Mouse (Mus musculus): ENCODE results near the gene Gm10190. TPM values are rescaled to one million over a fixed set of nuclear protein-coding genes. Genes with fewer than 3 reads are reported as not detected.
"Not testable (repeated sequence)": the region's sequence is repeated elsewhere in the genome, so short reads cannot be mapped to it uniquely, and the experiment has no call there.

The Gm10190 gene
- polyA plus RNA-seq (2015; fragmentation: Nextera tagmentation; extraction: Ambion mirVana), result 1.2 and 2.8 TPM in 2 replicates

- peak within 1 kb of the TSS; percentile 59 for H3K9ac ChIP-seq
- ATAC-seq (ENCODE audit: insufficient number of reproducible peaks, low FRiP score, low TSS enrichment, low read depth), result peak; percentile 96
- H3K27me3 ChIP-seq, result no peaks in the 10 kb centered on the region
- 3% methylated on average over 98 of the region's 102 CpGs for WGBS
- H3K27ac ChIP-seq (replicated peaks), result peak within 1 kb of the TSS; percentile 78
- H3K4me2 ChIP-seq (replicated peaks), result peak within 1 kb of the TSS; percentile 88
- H3K4me1 ChIP-seq, result peaks cover 11% of the 10 kb centered on the region
- peak within 1 kb of the TSS; percentile 52 for H3K4me3 ChIP-seq (replicated peaks)
- no peaks in the 10 kb centered on the region for H3K36me3 ChIP-seq
- no peaks in the 10 kb centered on the region for H3K9me3 ChIP-seq (replicated peaks)
Observed at GRCm38 (mm10) chr17:80372989-80373725, at the start of gene Gm10190. TSS of gene Gm10190 (minus strand) at chr17:80373541.

GRCm38 (mm10) chr17:80420998-80421397 lies 47.7 kb upstream of the Gm10190 start:
- ATAC-seq (ENCODE audit: insufficient number of reproducible peaks, low FRiP score, low TSS enrichment, low read depth), result no peak
- H3K27ac ChIP-seq (replicated peaks), result no peak overlapping the region
- H3K27me3 ChIP-seq, result no peaks in the 10 kb centered on the region
- H3K9me3 ChIP-seq (replicated peaks), result no peaks in the 10 kb centered on the region
- H3K9ac ChIP-seq, result no peak overlapping the region
- WGBS, result 90% methylated on average over 1 of the region's 1 CpGs
- no peak overlapping the region for H3K4me3 ChIP-seq (replicated peaks)
- H3K4me1 ChIP-seq, result no peaks in the 10 kb centered on the region
- peaks cover 44% of the 10 kb centered on the region for H3K36me3 ChIP-seq
- no peak overlapping the region for H3K4me2 ChIP-seq (replicated peaks)

GRCm38 (mm10) chr17:80418572-80419210 lies 45.4 kb upstream of the Gm10190 start:
- Histone ChIP-seq H3K4me1 (no peaks in the 10 kb centered on the region), H3K27ac (replicated peaks) (no peak overlapping the region), H3K9ac (no peak overlapping the region), H3K9me3 (replicated peaks) (no peaks in the 10 kb centered on the region), H3K36me3 (peaks cover 61% of the 10 kb centered on the region), H3K27me3 (no peaks in the 10 kb centered on the region), H3K4me3 (replicated peaks) (no peak overlapping the region), H3K4me2 (replicated peaks) (no peak overlapping the region)
- WGBS, result 84% methylated on average over 10 of the region's 10 CpGs
- ATAC-seq (ENCODE audit: insufficient number of reproducible peaks, low FRiP score, low TSS enrichment, low read depth), result no peak

- Histone ChIP-seq H3K4me2 (replicated peaks) (no peak overlapping the region), H3K9ac (no peak overlapping the region), H3K4me3 (replicated peaks) (no peak overlapping the region), H3K27me3 (no peaks in the 10 kb centered on the region), H3K4me1 (no peaks in the 10 kb centered on the region), H3K27ac (replicated peaks) (no peak overlapping the region), H3K36me3 (peaks cover 62% of the 10 kb centered on the region), H3K9me3 (replicated peaks) (no peaks in the 10 kb centered on the region)
- WGBS, result 66% methylated on average over 1 of the region's 1 CpGs
- ATAC-seq (ENCODE audit: insufficient number of reproducible peaks, low FRiP score, low TSS enrichment, low read depth), result no peak
Observed at GRCm38 (mm10) chr17:80411182-80411581, 37.8 kb upstream of the Gm10190 start.

GRCm38 (mm10) chr17:80398243-80398642 lies 24.9 kb upstream of the Gm10190 start:
- Histone ChIP-seq H3K9ac (no peak overlapping the region), H3K4me1 (no peaks in the 10 kb centered on the region), H3K27ac (replicated peaks) (no peak overlapping the region), H3K9me3 (replicated peaks) (no peaks in the 10 kb centered on the region), H3K27me3 (no peaks in the 10 kb centered on the region), H3K36me3 (peaks cover 29% of the 10 kb centered on the region), H3K4me3 (replicated peaks) (no peak overlapping the region), H3K4me2 (replicated peaks) (no peak overlapping the region)
- no peak for ATAC-seq (ENCODE audit: insufficient number of reproducible peaks, low FRiP score, low TSS enrichment, low read depth)
- WGBS, result 94% methylated on average over 7 of the region's 7 CpGs

- H3K4me1 ChIP-seq, result 0 out of 2 replicates have a peak, but pooled peaks cover 3% of the 10 kb centered on the region
- H3K27ac ChIP-seq (replicated peaks), result no peak overlapping the region
- H3K36me3 ChIP-seq, result no peaks in the 10 kb centered on the region
- H3K4me2 ChIP-seq (replicated peaks), result peak overlapping the region; percentile 60
- H3K9me3 ChIP-seq (replicated peaks), result no peaks in the 10 kb centered on the region
- H3K27me3 ChIP-seq, result no peaks in the 10 kb centered on the region
- ATAC-seq (ENCODE audit: insufficient number of reproducible peaks, low FRiP score, low TSS enrichment, low read depth), result peak; percentile 87
- H3K4me3 ChIP-seq (replicated peaks), result peak overlapping the region; percentile 51
- 11% methylated on average over 17 of the region's 17 CpGs for WGBS
- H3K9ac ChIP-seq, result peak overlapping the region; percentile 12; the same call in 1 of the 2 replicates
Observed at GRCm38 (mm10) chr17:80391423-80392403, 18.4 kb upstream of the Gm10190 start.

- ATAC-seq (ENCODE audit: insufficient number of reproducible peaks, low FRiP score, low TSS enrichment, low read depth), result no peak
- Histone ChIP-seq H3K4me3 (replicated peaks) (no peak overlapping the region), H3K36me3 (no peaks in the 10 kb centered on the region), H3K27ac (replicated peaks) (no peak overlapping the region), H3K27me3 (no peaks in the 10 kb centered on the region), H3K4me1 (0 out of 2 replicates have a peak, but pooled peaks cover 3% of the 10 kb centered on the region), H3K4me2 (replicated peaks) (no peak overlapping the region), H3K9me3 (replicated peaks) (no peaks in the 10 kb centered on the region), H3K9ac (no peak overlapping the region)
- WGBS, result 70% methylated on average over 10 of the region's 10 CpGs
Observed at GRCm38 (mm10) chr17:80390024-80390423, 16.7 kb upstream of the Gm10190 start.

GRCm38 (mm10) chr17:80385671-80386070 lies 12.3 kb upstream of the Gm10190 start:
- Histone ChIP-seq H3K4me2 (replicated peaks) (no peak overlapping the region), H3K4me1 (no peaks in the 10 kb centered on the region), H3K36me3 (no peaks in the 10 kb centered on the region), H3K9ac (no peak overlapping the region), H3K27me3 (no peaks in the 10 kb centered on the region), H3K27ac (replicated peaks) (no peak overlapping the region), H3K4me3 (replicated peaks) (no peak overlapping the region), H3K9me3 (replicated peaks) (no peaks in the 10 kb centered on the region)
- 50% methylated on average over 1 of the region's 1 CpGs for WGBS
- ATAC-seq (ENCODE audit: insufficient number of reproducible peaks, low FRiP score, low TSS enrichment, low read depth), result no peak

- ATAC-seq (ENCODE audit: insufficient number of reproducible peaks, low FRiP score, low TSS enrichment, low read depth); H3K4me3 ChIP-seq (replicated peaks); H3K36me3 ChIP-seq; H3K4me2 ChIP-seq (replicated peaks); H3K9ac ChIP-seq; H3K27me3 ChIP-seq; H3K4me1 ChIP-seq; H3K9me3 ChIP-seq (replicated peaks); H3K27ac ChIP-seq (replicated peaks): not testable (repeated sequence)
Observed at GRCm38 (mm10) chr17:80378386-80378785, 5.0 kb upstream of the Gm10190 start.

GRCm38 (mm10) chr17:80373726-80374096 lies 370 bp upstream of the Gm10190 start:
- H3K27ac ChIP-seq (replicated peaks), result no peak overlapping the region
- WGBS, result 19% methylated on average over 29 of the region's 29 CpGs

GRCm38 (mm10) chr17:80368606-80369005 lies 4.7 kb downstream of the Gm10190 start:
- Histone ChIP-seq H3K9me3 (replicated peaks) (no peaks in the 10 kb centered on the region), H3K36me3 (no peaks in the 10 kb centered on the region), H3K27ac (replicated peaks) (no peak overlapping the region), H3K4me3 (replicated peaks) (no peak overlapping the region), H3K9ac (no peak overlapping the region), H3K4me2 (replicated peaks) (no peak overlapping the region), H3K4me1 (peaks cover 8% of the 10 kb centered on the region), H3K27me3 (no peaks in the 10 kb centered on the region)
- 82% methylated on average over 9 of the region's 9 CpGs for WGBS
- ATAC-seq (ENCODE audit: insufficient number of reproducible peaks, low FRiP score, low TSS enrichment, low read depth), result no peak

More at GRCm38 (mm10) chr17:80373726-80374096, 370 bp upstream of the Gm10190 start:
- peak overlapping the region; percentile 52 for H3K4me3 ChIP-seq (replicated peaks)
- H3K4me1 ChIP-seq, result peaks cover 11% of the 10 kb centered on the region
- H3K4me2 ChIP-seq (replicated peaks), result peak overlapping the region; percentile 88
- H3K9ac ChIP-seq, result peak overlapping the region; percentile 33
- no peaks in the 10 kb centered on the region for H3K27me3 ChIP-seq
- no peaks in the 10 kb centered on the region for H3K9me3 ChIP-seq (replicated peaks)
- ATAC-seq (ENCODE audit: insufficient number of reproducible peaks, low FRiP score, low TSS enrichment, low read depth), result peak; percentile 45; the same call in 1 of the 2 replicates
- no peaks in the 10 kb centered on the region for H3K36me3 ChIP-seq
